Comparison of ENCODE assay signal across 8 mouse cellular contexts in genomic region chr16:91405640-91406584, GRCm38 (mm10). TPM values are rescaled to one million over a fixed set of nuclear protein-coding genes. Genes with fewer than 3 reads are reported as not detected.
DNase-seq lines count a peak whose midpoint lies in the region; ATAC-seq and TF ChIP-seq lines count a peak whose summit lies in the region.

Gene Il10rb, plus strand, starts transcription at chr16:91406164.

- peaks cover 14% of the 10 kb centered on the region for H3K36me3 ChIP-seq in hindbrain, embryonic 13.5 days

- H3K9ac ChIP-seq in hindbrain, embryonic 13.5 days = peak within 1 kb of the TSS; percentile 85

- H3K4me2 ChIP-seq in hindbrain, embryonic 13.5 days = peak within 1 kb of the TSS; percentile 95

- H3K27ac ChIP-seq in hindbrain, embryonic 13.5 days = peak within 1 kb of the TSS; percentile 48; the same call in 1 of the 2 replicates
- H3K27ac ChIP-seq in left cerebral cortex, adult 2 months = peak within 1 kb of the TSS; percentile 90

- no peak for TF ChIP-seq CTCF in left cerebral cortex, adult 2 months (IDR thresholded peaks at IDR 0.05)

- no peaks in the 10 kb centered on the region for H3K9me3 ChIP-seq in hindbrain, embryonic 13.5 days

- H3K27me3 ChIP-seq in hindbrain, embryonic 13.5 days = peaks cover 29% of the 10 kb centered on the region

- ATAC-seq in hindbrain, embryonic 13.5 days (ENCODE audit: low FRiP score) = peak; percentile 80
- peak; percentile 91 for ATAC-seq in megakaryocyte, adult 5-6 weeks (ENCODE audit: poor library complexity, severe bottlenecking)

- H3K4me3 ChIP-seq in hindbrain, embryonic 13.5 days = peak within 1 kb of the TSS; percentile 60
- H3K4me3 ChIP-seq in left cerebral cortex, adult 2 months = peak within 1 kb of the TSS; percentile 67

- WGBS in hindbrain, embryonic 13.5 days = 7% methylated on average over 47 of the region's 51 CpGs

- peaks cover 17% of the 10 kb centered on the region for H3K4me1 ChIP-seq in hindbrain, embryonic 13.5 days (replicated peaks)

- intact Hi-C loops in left cerebral cortex, adult 2 months (cut with DNase I) = loop anchor here (5.0 kb wide), 1 partner anchor 81 kb away; the partner anchor contains the start of gene Ifnar1

- peak; percentile 46 for DNase-seq in R1 (ENCODE audit: low read depth, low spot score)
- DNase-seq in cerebellum, postnatal 14 days = peak; percentile 45 to 46
- DNase-seq in frontal cortex, postnatal 36 days (ENCODE audit: low spot score in 2 of 2) = peak; percentile 17 to 27
- DNase-seq in left cerebral cortex, adult 2 months (ENCODE audit: extremely low spot score in 1 of 2, low spot score in 2 of 2) = peak; percentile 39 to 43
- DNase-seq in right cerebral cortex, adult 2 months (ENCODE audit: low spot score in 2 of 2) = peak; percentile 15 to 26
- peak; percentile 20 for DNase-seq in urinary bladder, postnatal 10 days (ENCODE audit: low spot score)

RNA-seq across cellular contexts. Expression of gene Il10rb, which starts in this region (rescaled TPM):
- polyA plus RNA-seq in hindbrain, embryonic 13.5 days (2015; fragmentation: Nextera tagmentation; extraction: Ambion mirVana) = 10.1 and 11.1 TPM in 2 replicates
- total RNA-seq in left cerebral cortex, adult 2 months (2021) = 1 to 10 TPM; 8.5 to 9.1 TPM
- 66.6 and 68.3 TPM in 2 replicates for total RNA-seq in megakaryocyte, adult 5-6 weeks (2015)
- total RNA-seq in megakaryocyte, adult 5-6 weeks (2017) = 63.3 and 64.6 TPM in 2 replicates

Comparison
In these comparisons a context has a peak if more than half of its experiments do, and no peak if none do; other contexts are left out.
1. Peak in every context shown above with its lines: DNase-seq, ATAC-seq, H3K4me3 ChIP-seq and H3K27ac ChIP-seq.
2. RNA of gene Il10rb (total RNA-seq): 63.3 to 68.3 TPM in megakaryocyte, adult 5-6 weeks; 8.5 to 9.1 TPM in left cerebral cortex, adult 2 months; every median in the first group is over 4 times any median in the second.